In the genomic region with DNA sequence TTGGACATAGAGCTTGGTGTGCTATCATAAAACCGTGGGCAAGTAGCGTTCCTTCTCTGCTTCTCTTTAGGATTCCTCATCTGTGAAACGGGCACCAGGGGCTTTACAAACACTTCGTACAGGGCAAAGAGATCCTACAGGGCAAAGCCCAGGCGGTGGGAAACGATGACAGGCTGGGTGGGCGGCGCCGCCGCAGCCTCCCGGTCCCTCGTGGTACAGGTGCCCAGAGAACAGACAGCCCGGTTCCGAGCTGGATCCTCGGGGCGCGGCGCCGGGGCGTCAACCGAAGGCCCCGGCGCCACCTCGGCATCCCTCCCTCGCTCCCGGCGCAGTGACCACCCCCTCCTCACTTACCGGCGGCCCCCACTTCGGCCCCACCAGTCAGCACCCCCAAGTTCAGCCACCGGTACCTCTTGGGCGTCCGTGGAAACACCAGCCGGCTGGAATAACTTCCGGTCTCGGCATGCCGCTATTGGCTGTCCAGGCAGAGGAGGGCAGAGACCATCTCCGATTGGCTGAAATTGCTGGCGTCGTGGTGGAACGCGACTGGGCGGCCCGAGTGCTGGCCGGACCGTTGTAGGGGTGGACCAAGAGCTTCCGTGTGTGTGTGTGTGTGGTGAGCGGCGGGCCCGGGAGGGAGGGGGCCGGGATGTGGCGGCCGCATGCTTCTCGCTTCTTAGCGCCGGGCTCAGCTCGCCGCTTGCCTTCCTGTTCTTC, we compare ENCODE assay signal across 8 mouse cellular contexts. TPM values are rescaled to one million over a fixed set of nuclear protein-coding genes. Genes with fewer than 3 reads are reported as not detected.
DNase-seq lines count a peak whose midpoint lies in the region; ATAC-seq lines count a peak whose summit lies in the region.

A gene (minus strand): TSS at position 460 of the 717 bp plus-strand sequence.

- peak; percentile 96 for ATAC-seq in megakaryocyte progenitor cell, adult 5-6 weeks (replicated peaks; ENCODE audit: poor library complexity)

- peak; percentile 94 for DNase-seq in adipocyte (ENCODE audit: low spot score)
- peak; percentile 98 for DNase-seq in embryo, embryonic 10 days (ENCODE audit: low spot score)
- DNase-seq in gastrocnemius, postnatal 10 days = peak; percentile 92
- peak; percentile 94 for DNase-seq in induced T-regulatory cell, adult 2 months (ENCODE audit: low read depth)
- DNase-seq in left cerebral cortex, adult 9 months (ENCODE audit: low spot score in 2 of 2) = peak; percentile 88 to 96
- peak; percentile 94 for DNase-seq in right cerebral cortex, postnatal 14 days
- peak; percentile 88 to 95 for DNase-seq in urinary bladder, postnatal 36 days (ENCODE audit: low spot score in 2 of 2)

RNA-seq across cellular contexts. Expression of the gene that starts here (rescaled TPM):
- total RNA-seq in gastrocnemius, postnatal 10 days (2021) = 10 to 100 TPM; 24.1 to 26.8 TPM
- 25.1 and 32.0 TPM in 2 replicates for total RNA-seq in megakaryocyte progenitor cell, adult 5-6 weeks (2015)
- 53.3 and 59.3 TPM in 2 replicates for total RNA-seq in megakaryocyte progenitor cell, adult 5-6 weeks (2017)

Comparison
In these comparisons a context has a peak if more than half of its experiments do, and no peak if none do; other contexts are left out.
1. Peak in every context shown above with its lines: DNase-seq and ATAC-seq.